Mouse (Mus musculus) lung, postnatal 10 days (tissue): Measurements from ENCODE around the gene Ddx28.
A peak's percentile ranks its signal among the peaks of the same experiment; 100 is the strongest.

Source experiments
- DNase-seq: peaks from one replicate; pipeline ENCODE4 v3.0.0; 2021

Ddx28 gene

DNA sequence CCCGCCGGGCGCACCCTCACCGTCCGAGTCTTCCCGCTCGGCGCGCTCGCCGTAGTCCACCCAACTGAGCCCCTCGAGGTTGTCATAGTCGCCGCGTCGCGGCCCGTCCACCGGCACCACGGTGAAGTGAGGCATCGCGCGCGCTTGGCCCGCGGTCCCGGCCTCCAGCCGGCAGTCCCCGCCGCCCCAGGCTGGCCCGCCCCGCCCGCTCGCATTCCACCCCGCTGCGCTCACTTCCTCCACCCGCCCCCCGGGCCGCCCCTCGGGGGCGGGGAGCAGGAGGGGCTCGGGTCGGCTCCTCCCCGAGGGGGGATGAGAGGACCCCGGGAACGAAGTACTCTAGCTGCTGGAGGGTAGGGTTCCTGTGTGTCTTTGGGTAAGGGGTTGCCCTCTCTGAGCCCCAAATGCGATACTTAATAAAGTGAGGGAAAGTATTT, 45.8 kb downstream of the Ddx28 start, which contains the start of gene Slc12a4:
TSS of gene Slc12a4 (minus strand) at position 193 of the 437 bp plus-strand sequence.
- DNase-seq, result peak; percentile 93

DNA sequence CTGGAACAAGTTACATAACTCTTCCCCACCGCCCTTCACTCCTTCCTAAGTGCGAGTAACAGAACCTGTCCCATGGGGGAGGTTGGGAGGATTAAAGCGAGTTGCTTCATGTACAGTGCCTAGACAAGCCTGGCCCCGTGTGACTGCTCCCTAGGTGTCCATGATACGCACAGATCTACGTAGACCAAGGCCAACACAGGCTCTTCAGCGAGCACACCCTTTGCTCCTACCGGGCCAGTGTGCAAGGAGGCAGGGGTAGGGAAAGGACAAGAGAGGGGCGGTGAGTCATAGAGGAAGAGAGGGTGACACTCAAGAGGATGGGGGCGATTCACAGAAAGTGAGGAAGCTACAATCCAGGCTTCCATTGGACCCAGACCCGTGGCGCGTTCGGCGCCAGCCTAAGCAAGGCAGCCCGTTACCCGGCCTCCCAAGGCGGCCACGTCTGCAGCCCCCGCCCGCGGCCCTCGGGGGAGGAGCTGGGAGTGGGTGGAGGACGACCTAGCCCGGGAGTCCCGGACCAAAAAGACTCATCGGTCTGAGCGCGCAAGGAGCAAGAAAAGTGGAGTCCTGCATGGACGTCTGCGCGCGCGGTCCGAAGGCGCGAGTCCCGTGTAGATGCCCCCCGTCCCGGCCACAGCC, 46.3 kb downstream of the Ddx28 start:
- peak; percentile 78 for DNase-seq

- no peak for DNase-seq
Measured at GRCm38 (mm10) chr8:105964506-105965265, 47.0 kb downstream of the Ddx28 start.

GRCm38 (mm10) chr8:105961536-105961935, 50.1 kb downstream of the Ddx28 start:
- DNase-seq, result no peak

DNA sequence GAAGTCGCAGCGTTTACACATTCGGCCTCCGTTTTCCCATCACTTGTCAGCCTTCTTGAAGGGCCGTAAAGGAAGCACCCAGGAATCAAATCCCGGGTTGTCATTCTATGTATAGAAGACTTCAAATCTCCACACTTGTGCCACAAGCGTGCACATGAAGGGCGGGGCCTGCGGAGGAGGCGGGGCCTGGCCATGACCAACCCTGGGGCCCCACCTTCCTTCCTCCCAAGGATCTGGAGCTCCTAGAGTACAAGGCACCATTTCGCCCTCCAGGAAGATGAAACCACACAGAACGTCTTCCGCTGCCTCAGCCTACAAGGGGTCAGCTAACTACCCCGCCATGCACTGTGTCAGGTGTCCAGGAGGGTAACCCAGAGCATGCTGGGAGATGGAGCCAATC, 50.6 kb downstream of the Ddx28 start:
- no peak for DNase-seq
